Mouse (Mus musculus): ENCODE measurements around the gene Hoxb7.

Hoxb7 gene

GRCm38 (mm10) chr11:96334002-96334364 lies 47.6 kb downstream of the Hoxb7 start:
- no peak for DNase-seq (ENCODE audit: low read depth, low spot score)

- no peak for DNase-seq (ENCODE audit: low read depth, low spot score)
Measured at GRCm38 (mm10) chr11:96334998-96335397, 48.6 kb downstream of the Hoxb7 start.

DNA sequence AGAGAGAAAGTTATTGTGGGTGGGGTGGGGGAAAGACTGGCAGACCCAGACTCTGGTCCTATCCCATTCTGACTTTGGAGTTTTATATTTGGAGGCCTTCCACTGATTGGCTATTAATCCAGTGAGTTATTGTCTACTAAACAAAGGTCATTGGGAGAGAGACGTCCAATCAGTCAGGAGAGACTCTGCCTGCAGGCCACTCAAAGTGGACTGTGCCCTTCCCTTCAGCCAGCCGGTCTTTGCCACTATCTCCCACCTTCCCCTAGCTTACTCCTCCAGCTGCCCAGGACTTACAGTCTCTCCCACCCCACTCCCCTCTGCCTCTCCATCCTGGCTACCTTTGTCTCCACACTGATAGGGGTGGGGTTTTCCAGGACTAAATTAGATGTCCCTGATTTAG lies 50.2 kb downstream of the Hoxb7 start:
- no peak for DNase-seq (ENCODE audit: low read depth, low spot score)

GRCm38 (mm10) chr11:96337026-96337425 lies 50.6 kb downstream of the Hoxb7 start:
- no peak for DNase-seq (ENCODE audit: low read depth, low spot score)

DNA sequence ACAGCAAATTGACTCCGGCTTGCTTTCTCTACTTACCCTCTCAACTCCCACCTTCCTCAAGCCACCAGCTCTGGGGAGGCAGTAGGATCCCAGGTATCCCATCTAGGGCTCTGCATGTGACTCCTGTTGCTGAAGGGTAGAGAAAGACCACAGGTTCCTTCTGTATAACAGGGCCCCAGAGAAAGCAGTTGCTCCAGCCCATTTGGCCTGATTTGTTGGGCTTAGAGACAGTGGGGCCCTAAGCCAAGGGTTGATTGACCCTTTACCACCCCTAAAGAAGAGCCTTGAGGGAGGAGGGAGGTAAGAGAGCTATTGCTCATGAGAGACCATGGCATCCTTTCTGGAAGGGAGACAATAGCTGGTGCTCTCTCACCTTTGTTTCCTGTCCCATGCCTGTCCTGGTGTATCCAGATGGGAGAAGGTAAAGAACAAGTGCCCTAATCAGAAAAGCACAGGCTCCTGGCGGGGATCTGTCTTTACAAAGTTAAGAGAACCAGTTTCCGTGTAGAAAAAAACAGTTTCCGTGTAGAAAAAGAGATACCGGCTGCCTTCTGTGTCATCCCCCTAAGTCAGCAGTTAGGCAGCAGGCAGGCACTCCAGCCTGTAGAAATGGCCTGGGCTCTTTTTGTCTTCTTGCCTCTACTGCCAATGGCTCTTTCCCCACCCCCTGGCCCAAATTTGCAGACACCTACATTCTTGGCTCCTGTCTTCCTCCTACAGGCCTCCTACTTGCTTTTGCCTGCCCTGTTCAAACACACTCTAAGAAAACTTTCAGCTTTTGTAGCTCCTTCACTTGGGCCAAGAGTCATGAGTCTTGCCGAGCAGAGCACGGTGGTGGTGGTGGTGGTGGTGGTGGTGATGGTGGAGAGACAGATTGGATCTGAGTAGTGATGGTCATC lies 52.8 kb downstream of the Hoxb7 start:
- no peak for DNase-seq (ENCODE audit: low read depth, low spot score)
